ENCODE assay signal across 13 mouse cellular contexts in genomic region chr2:152338319-152338718, GRCm38 (mm10). TPM values are rescaled to one million over a fixed set of nuclear protein-coding genes. Genes with fewer than 3 reads are reported as not detected.
"Had no signal": no experiment of that assay in that cellular context is flagged by ENCODE, and none has a peak within 500 bp of the region (broad histone marks: within the 10 kb centered on the region; RNA-seq: fewer than 3 reads in every experiment).

No protein-coding gene starts in this region.

- H3K36me3 ChIP-seq: kidney, embryonic 15.5 days; limb, embryonic 10.5 days; liver, embryonic 13.5 days; midbrain, embryonic 13.5 days had no signal

- H3K9me3 ChIP-seq: kidney, embryonic 15.5 days; limb, embryonic 10.5 days; liver, embryonic 13.5 days; midbrain, embryonic 13.5 days had no signal

- H3K4me3 ChIP-seq: kidney, embryonic 15.5 days; left cerebral cortex, adult 2 months; limb, embryonic 10.5 days; liver, embryonic 13.5 days; midbrain, embryonic 13.5 days had no signal

- ATAC-seq: liver, postnatal 0 days; midbrain, embryonic 13.5 days had no signal

- H3K27ac ChIP-seq: kidney, embryonic 15.5 days; left cerebral cortex, adult 2 months; limb, embryonic 10.5 days; liver, embryonic 13.5 days; midbrain, embryonic 13.5 days had no signal

- H3K9ac ChIP-seq: kidney, embryonic 15.5 days; liver, embryonic 13.5 days; liver, postnatal 0 days; midbrain, embryonic 13.5 days had no signal

- H3K4me2 ChIP-seq: kidney, embryonic 15.5 days; liver, embryonic 13.5 days; midbrain, embryonic 13.5 days had no signal

- DNase-seq: kidney, postnatal 14 days; liver, embryonic 13.5 days; liver, postnatal 0 days; lung, postnatal 10 days; spleen, adult 18-20 months; thymus, adult 18-20 months; thymus, postnatal 14 days had no signal

RNA-seq across cellular contexts. Expression of gene Trib3, which starts 5.5 kb away (rescaled TPM):
- total RNA-seq: megakaryocyte progenitor cell, adult 5-6 weeks had no signal

RNA-seq across cellular contexts. Expression of gene Nrsn2, which starts 38.1 kb away (rescaled TPM):
- total RNA-seq: megakaryocyte progenitor cell, adult 5-6 weeks; neutrophil, adult 5-6 weeks had no signal
- polyA plus RNA-seq: liver, postnatal 0 days had no signal
